Mouse (Mus musculus) effector memory CD4-positive, alpha-beta T cell, adult 7 months (primary cell): Measurements from ENCODE around the gene Vps25. TPM values are rescaled to one million over a fixed set of nuclear protein-coding genes. Genes with fewer than 3 reads are reported as not detected.

Experiments used
- polyA plus RNA-seq: library from polyadenylated mRNA; unstranded; fragments of 100-300 nt; shearing (Covaris generic); gene quantifications from one replicate; pipeline ENCODE4 v1.2.1, GENCODE M21; 2017

Gene Vps25
- 87.7 TPM for polyA plus RNA-seq

GRCm38 (mm10) chr11:101253613-101254389, at the start of gene Vps25:
Vps25 (plus strand) TSS chr11:101253707.

GRCm38 (mm10) chr11:101226065-101226701, 27.3 kb upstream of the Vps25 start, which contains the start of gene Ezh1:
Ezh1 (minus strand) TSS chr11:101226463.

GRCm38 (mm10) chr11:101245855-101246701, 7.4 kb upstream of the Vps25 start, which contains the start of gene Ramp2:
Ramp2 (plus strand) TSS chr11:101246028.

GRCm38 (mm10) chr11:101259948-101260825, 6.7 kb downstream of the Vps25 start, which contains the start of gene Wnk4:
Wnk4 (plus strand) TSS chr11:101260567.

GRCm38 (mm10) chr11:101278223-101279192, 25.0 kb downstream of the Vps25 start, which contains the start of the genes Cntd1 and Coa3:
Cntd1 (plus strand) TSS chr11:101279012.
Coa3 (minus strand) TSS chr11:101279114.

GRCm38 (mm10) chr11:101302004-101302798, 48.7 kb downstream of the Vps25 start, which contains the start of gene Becn1:
Becn1 (minus strand) TSS chr11:101302286.

Other genes starting within 250 kb of the Vps25 start
- 1.1 TPM for gene Atp6v0a1, start 244.3 kb upstream of the Vps25 start, polyA plus RNA-seq
- 6.4 TPM for gene Naglu, start 183.7 kb upstream of the Vps25 start, polyA plus RNA-seq
- gene Hsd17b1, start 175.3 kb upstream of the Vps25 start, polyA plus RNA-seq = 0.38 TPM
- gene Coasy, start 171.1 kb upstream of the Vps25 start, polyA plus RNA-seq = 12.0 TPM
- 46.3 TPM for gene Mlx, start 166.4 kb upstream of the Vps25 start, polyA plus RNA-seq
- 2.1 TPM for gene Psmc3ip, start 158.3 kb upstream of the Vps25 start, polyA plus RNA-seq
- 42.1 TPM for gene Retreg3, start 133.8 kb upstream of the Vps25 start, polyA plus RNA-seq
- gene Tubg1, start 133.8 kb upstream of the Vps25 start, polyA plus RNA-seq = 11.4 TPM
- 0.27 TPM for gene Tubg2, start 97.8 kb upstream of the Vps25 start, polyA plus RNA-seq
- gene Cntnap1, start 83.2 kb upstream of the Vps25 start, polyA plus RNA-seq = 0.11 TPM
- gene Plekhh3, start 82.4 kb upstream of the Vps25 start, polyA plus RNA-seq = not detected
- gene Ccr10, start 78.3 kb upstream of the Vps25 start, polyA plus RNA-seq = not detected
- gene Ezh1, start 27.2 kb upstream of the Vps25 start, polyA plus RNA-seq = 87.5 TPM
- 2.8 TPM for gene Ramp2, start 7.7 kb upstream of the Vps25 start, polyA plus RNA-seq
- gene Wnk4, start 6.9 kb downstream of the Vps25 start, polyA plus RNA-seq = 0.30 TPM
- gene Cntd1, start 25.3 kb downstream of the Vps25 start, polyA plus RNA-seq = not detected
- 48.4 TPM for gene Coa3, start 25.4 kb downstream of the Vps25 start, polyA plus RNA-seq
- 206 TPM for gene Becn1, start 48.6 kb downstream of the Vps25 start, polyA plus RNA-seq
- gene Psme3, start 62.5 kb downstream of the Vps25 start, polyA plus RNA-seq = 167 TPM
- 3.3 TPM for gene Aoc2, start 71.4 kb downstream of the Vps25 start, polyA plus RNA-seq
- not detected for gene Aoc3, start 76.9 kb downstream of the Vps25 start, polyA plus RNA-seq
- gene G6pc, start 113.9 kb downstream of the Vps25 start, polyA plus RNA-seq = not detected
- 26.2 TPM for gene Aarsd1, start 163.9 kb downstream of the Vps25 start, polyA plus RNA-seq
- gene Gm27029, start 171.1 kb downstream of the Vps25 start, polyA plus RNA-seq = 3.5 TPM
- 33.8 TPM for gene Rundc1, start 171.4 kb downstream of the Vps25 start, polyA plus RNA-seq
- gene Ptges3l, start 171.6 kb downstream of the Vps25 start, polyA plus RNA-seq = 4.8 TPM
- gene Rpl27, start 188.6 kb downstream of the Vps25 start, polyA plus RNA-seq = 323 TPM
- gene Ifi35, start 194.7 kb downstream of the Vps25 start, polyA plus RNA-seq = 127 TPM
- 0.27 TPM for gene Rnd2, start 211.3 kb downstream of the Vps25 start, polyA plus RNA-seq
- gene Vat1, start 212.5 kb downstream of the Vps25 start, polyA plus RNA-seq = 0.62 TPM